Mouse (Mus musculus) hindbrain, postnatal 0 days (tissue): ENCODE measurements around the gene Hnf1b. TPM values are rescaled to one million over a fixed set of nuclear protein-coding genes. Genes with fewer than 3 reads are reported as not detected.

ENCODE experiments used
- ATAC-seq: fragments of 200-750 bp; cut with Nextera tagmentation; 2 replicates; pipeline ENCODE4 v1.8.0; 2017; ENCODE audit warnings: mild to moderate bottlenecking, moderate TSS enrichment, moderate library complexity
- DNase-seq: peaks from one replicate; pipeline ENCODE4 v3.0.0-alpha.2; 2015; ENCODE audit warnings: low spot score
- H3K27ac ChIP-seq: fragments of 300-500 bp; sonication (generic); 2 replicates; pipeline ENCODE4 v1.5.1; 2014; ENCODE audit warnings: mild to moderate bottlenecking
- H3K27me3 ChIP-seq: fragments of 300-500 bp; sonication (generic); 2 replicates; pipeline ENCODE4 v1.6.1; 2014; ENCODE audit warnings: low read length, mixed read lengths; ENCODE audit not compliant: insufficient read depth
- H3K36me3 ChIP-seq: fragments of 300-500 bp; sonication (generic); 2 replicates; pipeline ENCODE4 v1.6.1; 2014; ENCODE audit warnings: low read length, mixed read lengths; ENCODE audit not compliant: insufficient read depth
- H3K4me1 ChIP-seq: fragments of 300-500 bp; sonication (generic); 2 replicates; pipeline ENCODE4 v1.6.1; 2014; ENCODE audit warnings: antibody characterized with exemption, low read length, mixed read lengths; ENCODE audit not compliant: insufficient read depth
- H3K4me2 ChIP-seq: fragments of 300-500 bp; sonication (generic); 2 replicates; pipeline ENCODE4 v1.6.1; 2014; ENCODE audit warnings: low read depth, mild to moderate bottlenecking, low read length, moderate library complexity, mixed read lengths
- H3K4me3 ChIP-seq: fragments of 300-500 bp; sonication (generic); 2 replicates; pipeline ENCODE4 v1.5.1; 2014; ENCODE audit warnings: low read length
- H3K9ac ChIP-seq: fragments of 300-500 bp; sonication (generic); replicated peaks from 2 replicates; pipeline ENCODE4 v1.6.1; 2014; ENCODE audit warnings: mild to moderate bottlenecking, low read length, moderate library complexity, mixed read lengths
- H3K9me3 ChIP-seq: fragments of 300-500 bp; sonication (generic); 2 replicates; pipeline ENCODE4 v1.6.1; 2016; ENCODE audit warnings: low read length, mixed read lengths
- CTCF ChIP-seq: IDR thresholded peaks from 2 replicates; pipeline ENCODE4 v1.5.1; 2016; ENCODE audit warnings: antibody characterized with exemption, control low read depth, low read depth
- WGBS: fragments of 180-500 bp; shearing (Covaris S2); extraction: QIAGEN DNeasy Blood & Tissue Kit; methylation state at CpG from one replicate; pipeline ENCODE4 v1.1.7; 2014; 5-methylcytosine and 5-hydroxymethylcytosine counted together
- polyA plus RNA-seq: library from polyadenylated mRNA; unstranded; fragments of >200 nt; fragmentation: Nextera tagmentation; extraction: Ambion mirVana; gene quantifications from 2 replicates; pipeline ENCODE4 v1.2.1, GENCODE M21; 2015
- total RNA-seq: library from RNA; depleted of rRNA; stranded (reverse); fragments of >200 nt; gene quantifications from 2 replicates; pipeline ENCODE4 v1.2.3, GENCODE M21; 2014; rRNA removed

Hnf1b gene
- total and polyA plus RNA-seq, 2 experiments from 2014 or later = 0.30 TPM; not detected in 1

DNA sequence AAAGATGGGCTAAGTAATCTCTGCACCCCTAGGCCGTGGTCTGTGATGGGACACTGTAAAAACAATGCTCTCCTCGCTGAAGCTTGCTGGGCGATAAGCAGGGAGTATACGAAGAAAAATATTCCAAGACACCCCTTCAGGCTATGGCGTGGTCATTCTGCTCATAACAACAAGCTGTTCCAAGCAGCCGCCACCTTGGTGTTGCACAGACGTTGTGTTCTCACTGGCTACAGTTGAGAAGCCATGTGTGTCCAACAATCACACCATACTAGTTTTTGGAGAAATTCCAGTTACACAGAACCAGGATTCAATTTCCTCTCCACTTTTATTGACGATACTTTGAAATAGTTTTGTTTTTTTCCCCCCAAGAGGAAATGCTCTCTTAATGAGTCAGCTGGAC, 88.7 kb downstream of the Hnf1b start:
- TF ChIP-seq CTCF = no peak
- DNase-seq (no peak), ATAC-seq (no peak)
- no peaks in the 10 kb centered on the region for H3K9me3 ChIP-seq
- no peak overlapping the region for H3K9ac ChIP-seq
- H3K4me1 ChIP-seq = 0 out of 2 replicates have a peak, but pooled peaks cover 4% of the 10 kb centered on the region
- H3K36me3 ChIP-seq = no peaks in the 10 kb centered on the region; the same call in 1 of the 2 replicates
- no peak overlapping the region for H3K27ac ChIP-seq
- no peak overlapping the region for H3K4me3 ChIP-seq
- no peaks in the 10 kb centered on the region for H3K27me3 ChIP-seq
- no peak overlapping the region for H3K4me2 ChIP-seq
- 81% methylated on average over 8 of the region's 8 CpGs for WGBS

DNA sequence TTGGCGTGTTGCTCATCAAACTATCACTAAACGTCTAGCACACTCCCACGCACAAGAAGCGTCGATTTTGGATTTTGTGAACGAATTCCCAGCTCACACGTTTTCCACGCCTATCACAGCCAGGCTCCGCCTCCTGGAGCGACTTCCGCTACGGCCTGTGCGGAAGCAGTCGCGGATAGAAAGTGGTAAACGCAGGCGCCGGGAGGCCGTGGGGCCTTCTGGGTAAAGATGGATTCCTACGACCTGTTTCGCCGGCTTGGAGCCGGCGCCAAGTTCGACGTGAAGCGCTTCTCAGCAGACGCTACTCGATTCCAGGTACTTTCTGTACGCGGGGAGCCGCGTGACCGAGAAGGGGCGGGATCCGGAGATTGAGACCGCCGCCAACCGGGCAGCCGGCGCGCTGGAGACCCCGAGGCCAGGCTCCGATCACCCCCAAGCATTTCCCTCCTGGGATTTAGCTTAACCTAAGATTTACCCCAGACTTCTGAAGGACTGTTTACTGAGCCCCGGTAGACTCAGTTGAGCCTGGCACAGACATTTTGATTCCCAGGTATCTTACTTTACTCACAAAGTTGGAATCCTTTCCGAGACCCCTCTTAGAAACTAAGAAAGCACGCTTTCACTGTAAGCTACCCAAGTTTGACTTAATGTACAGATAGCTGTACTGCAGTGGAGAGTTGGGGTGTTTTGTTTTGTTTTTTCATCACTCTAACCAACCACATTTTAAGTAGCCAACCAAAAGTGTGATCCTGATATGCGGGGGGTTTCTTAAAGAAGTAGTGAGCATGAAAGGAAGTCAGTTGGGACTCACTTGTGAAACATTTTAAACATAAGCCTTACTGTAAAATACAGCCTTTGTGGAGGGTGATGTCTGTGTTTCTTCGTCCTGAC, 92.3 kb downstream of the Hnf1b start, which contains the start of gene Ddx52:
Ddx52 (plus strand) TSS at position 113 of the 891 bp plus-strand sequence.
- Histone ChIP-seq H3K9ac (peak within 1 kb of the TSS; percentile 77), H3K36me3 (peaks cover 15% of the 10 kb centered on the region), H3K27me3 (no peaks in the 10 kb centered on the region), H3K4me2 (peak within 1 kb of the TSS; percentile 74), H3K27ac (peak within 1 kb of the TSS; percentile 74), H3K4me1 (0 out of 2 replicates have a peak, but pooled peaks cover 4% of the 10 kb centered on the region), H3K9me3 (no peaks in the 10 kb centered on the region), H3K4me3 (peak within 1 kb of the TSS; percentile 92)
- DNase-seq = peak; percentile 95
- TF ChIP-seq CTCF = no peak
- ATAC-seq = peak; percentile 96
- WGBS = 2% methylated on average over 49 of the region's 49 CpGs

Other genes with a start within 250 kb of the Hnf1b start
- gene Rpl9-ps1, start 204.4 kb upstream of the Hnf1b start, total RNA-seq = not detected in 2 replicates
- gene Rpl9-ps1, start 204.4 kb upstream of the Hnf1b start, polyA plus RNA-seq = not detected in 2 replicates
- gene Ccl3, start 200.7 kb upstream of the Hnf1b start, total RNA-seq = 2.8 TPM in 1 of 2 replicates, not detected in the other
- gene Ccl3, start 200.7 kb upstream of the Hnf1b start, polyA plus RNA-seq = 1.4 TPM in 2 replicates
- not detected in 2 replicates for gene Ccl4, start 187.5 kb upstream of the Hnf1b start, total RNA-seq
- 0.39 and 0.77 TPM in 2 replicates for gene Ccl4, start 187.5 kb upstream of the Hnf1b start, polyA plus RNA-seq
- not detected in 2 replicates for gene Wfdc17, start 146.1 kb upstream of the Hnf1b start, total RNA-seq
- gene Wfdc17, start 146.1 kb upstream of the Hnf1b start, polyA plus RNA-seq = 1.00 and 1.1 TPM in 2 replicates
- gene Wfdc18, start 141.0 kb upstream of the Hnf1b start, total RNA-seq = 0.84 TPM in 1 of 2 replicates, not detected in the other
- not detected in 2 replicates for gene Wfdc18, start 141.0 kb upstream of the Hnf1b start, polyA plus RNA-seq
- not detected in 2 replicates for gene Wfdc21, start 103.1 kb upstream of the Hnf1b start, total RNA-seq
- 0.78 TPM in 1 of 2 replicates, not detected in the other for gene Wfdc21, start 103.1 kb upstream of the Hnf1b start, polyA plus RNA-seq
- 24.6 and 28.5 TPM in 2 replicates for gene Heatr6, start 96.4 kb upstream of the Hnf1b start, total RNA-seq
- gene Heatr6, start 96.4 kb upstream of the Hnf1b start, polyA plus RNA-seq = 25.8 and 26.2 TPM in 2 replicates
- 14.5 and 17.9 TPM in 2 replicates for gene Ddx52, start 92.0 kb downstream of the Hnf1b start, total RNA-seq
- gene Ddx52, start 92.0 kb downstream of the Hnf1b start, polyA plus RNA-seq = 19.2 and 20.2 TPM in 2 replicates
- 26.8 and 29.2 TPM in 2 replicates for gene Synrg, start 114.4 kb downstream of the Hnf1b start, total RNA-seq
- 14.5 and 15.0 TPM in 2 replicates for gene Synrg, start 114.4 kb downstream of the Hnf1b start, polyA plus RNA-seq
- gene Dusp14, start 219.2 kb downstream of the Hnf1b start, total RNA-seq = 8.8 and 16.1 TPM in 2 replicates
- gene Dusp14, start 219.2 kb downstream of the Hnf1b start, polyA plus RNA-seq = 12.6 and 15.4 TPM in 2 replicates